Comparison of ENCODE assay signal across 8 mouse cellular contexts in the genomic region with DNA sequence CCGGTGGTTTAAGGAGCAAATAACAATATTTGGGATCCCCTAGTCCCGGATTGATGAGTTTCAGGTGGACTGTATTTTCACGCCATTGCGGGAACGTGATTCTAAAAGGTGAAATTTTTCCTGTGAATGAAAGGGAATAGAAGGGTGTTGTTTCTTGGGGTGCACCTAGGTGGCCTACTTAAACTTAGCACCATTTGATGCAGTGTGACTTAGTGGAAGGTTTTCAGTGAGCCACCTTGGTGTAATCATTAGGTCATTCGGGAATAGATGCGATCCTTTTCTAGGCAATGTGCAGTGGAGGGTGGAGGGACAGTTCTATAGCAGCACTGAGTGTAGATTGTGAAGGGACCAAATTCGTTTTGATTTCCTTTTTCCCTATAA. TPM values are rescaled to one million over a fixed set of nuclear protein-coding genes. Genes with fewer than 3 reads are reported as not detected.
DNase-seq lines count a peak whose midpoint lies in the region; ATAC-seq and TF ChIP-seq lines count a peak whose summit lies in the region.

No protein-coding gene starts in this region.

- peak overlapping the region; percentile 92 for H3K4me2 ChIP-seq in kidney, embryonic 15.5 days
- peak overlapping the region; percentile 90 for H3K4me2 ChIP-seq in intestine, embryonic 14.5 days (ENCODE audit: low read length)
- peak overlapping the region; percentile 78 for H3K4me2 ChIP-seq in myocyte (ENCODE audit: low read depth)

- peak overlapping the region; percentile 90 for H3K9ac ChIP-seq in kidney, embryonic 15.5 days
- peak overlapping the region; percentile 75 for H3K9ac ChIP-seq in intestine, embryonic 14.5 days (ENCODE audit: low read length)

- no peak for TF ChIP-seq CTCF in cortical plate, adult 2 months (IDR thresholded peaks at IDR 0.05; ENCODE audit: extremely low read depth, insufficient read depth, low read length)

- H3K79me2 ChIP-seq in myocyte (ENCODE audit: control insufficient read depth, insufficient read depth): no peaks in the 10 kb centered on the region

- H3K4me3 ChIP-seq in kidney, embryonic 15.5 days (replicated peaks): peak overlapping the region; percentile 96
- H3K4me3 ChIP-seq in cortical plate, adult 2 months (ENCODE audit: insufficient read depth, low read length): peak overlapping the region; percentile 98
- peak overlapping the region; percentile 75 for H3K4me3 ChIP-seq in intestine, embryonic 14.5 days (ENCODE audit: low read depth, low read length)
- H3K4me3 ChIP-seq in myocyte: peak overlapping the region; percentile 38

- 3% methylated on average over 8 of the region's 8 CpGs for WGBS in kidney, embryonic 15.5 days
- 8% methylated on average over 8 of the region's 8 CpGs for WGBS in intestine, embryonic 14.5 days

- peaks cover 18% of the 10 kb centered on the region for H3K4me1 ChIP-seq in kidney, embryonic 15.5 days
- peaks cover 1% of the 10 kb centered on the region; the same call in 1 of the 2 replicates for H3K4me1 ChIP-seq in cortical plate, adult 2 months (ENCODE audit: control insufficient read depth, insufficient read depth, low read length)
- H3K4me1 ChIP-seq in intestine, embryonic 14.5 days (replicated peaks; ENCODE audit: control insufficient read depth, insufficient read depth, low read length): 0 out of 2 replicates have a peak, but pooled peaks cover 9% of the 10 kb centered on the region

- H3K9me3 ChIP-seq in kidney, embryonic 15.5 days (replicated peaks): no peaks in the 10 kb centered on the region
- no peaks in the 10 kb centered on the region for H3K9me3 ChIP-seq in intestine, embryonic 14.5 days (ENCODE audit: control insufficient read depth, low read length)

- intact Hi-C loops in left cerebral cortex, postnatal 10 days (cut with DNase I): no loop called here

- ATAC-seq in kidney, embryonic 15.5 days (replicated peaks; ENCODE audit: low FRiP score): no peak
- no peak; the same call in 1 of the 2 replicates for ATAC-seq in intestine, embryonic 14.5 days (replicated peaks; ENCODE audit: low FRiP score, low TSS enrichment, low read depth)

- peak overlapping the region; percentile 42 for H3ac ChIP-seq in myocyte (ENCODE audit: control insufficient read depth, insufficient read length)

- H3K36me3 ChIP-seq in kidney, embryonic 15.5 days: no peaks in the 10 kb centered on the region
- H3K36me3 ChIP-seq in intestine, embryonic 14.5 days (ENCODE audit: control insufficient read depth, insufficient read depth, low read length): no peaks in the 10 kb centered on the region
- no peaks in the 10 kb centered on the region for H3K36me3 ChIP-seq in myocyte (ENCODE audit: control insufficient read depth, insufficient read depth)

- H3K27me3 ChIP-seq in kidney, embryonic 15.5 days: no peaks in the 10 kb centered on the region
- 0 out of 2 replicates have a peak, but pooled peaks cover 2% of the 10 kb centered on the region for H3K27me3 ChIP-seq in intestine, embryonic 14.5 days (replicated peaks; ENCODE audit: control insufficient read depth, insufficient read depth, low read length)
- no peaks in the 10 kb centered on the region for H3K27me3 ChIP-seq in myocyte (ENCODE audit: control insufficient read depth, insufficient read depth, insufficient read length)

- H3K27ac ChIP-seq in kidney, embryonic 15.5 days: peak overlapping the region; percentile 92
- H3K27ac ChIP-seq in cortical plate, adult 2 months (ENCODE audit: insufficient read depth, low read length): 0 out of 2 replicates have a peak overlapping the region, but pooled peaks have one; percentile 94
- H3K27ac ChIP-seq in intestine, embryonic 14.5 days (ENCODE audit: low read depth): no peak overlapping the region

- no peak for TF ChIP-seq POLR2A in cortical plate, adult 2 months (IDR thresholded peaks at IDR 0.05; ENCODE audit: extremely low read depth, insufficient read depth, low read length)
- no peak for TF ChIP-seq POLR2A in myocyte (IDR thresholded peaks at IDR 0.05; ENCODE audit: insufficient read length, low read depth)

- DNase-seq in kidney, postnatal 25 days: no peak
- DNase-seq in intestine, embryonic 14.5 days (ENCODE audit: low spot score): no peak
- no peak for DNase-seq in left cerebral cortex, postnatal 10 days (ENCODE audit: extremely low spot score in 1 of 2, low spot score in 2 of 2)
- no peak for DNase-seq in right cerebral cortex, adult 18-20 months
- DNase-seq in B cell, adult 2 months: no peak

TF ChIP-seq in myocyte, 11 proteins besides CTCF, POLR2A, EP300 and RAD21:
- TF ChIP-seq TCF12 (IDR thresholded peaks at IDR 0.05; ENCODE audit: insufficient read depth, poor library complexity, severe bottlenecking) (no peak), MAX (IDR thresholded peaks at IDR 0.05; ENCODE audit: low read depth) (no peak), USF1 (IDR thresholded peaks at IDR 0.05; ENCODE audit: low read depth) (no peak), POLR2AphosphoS2 (IDR thresholded peaks at IDR 0.05; ENCODE audit: insufficient read length, low read depth) (no peak), TCF3 (IDR thresholded peaks at IDR 0.05; ENCODE audit: insufficient read length, low read depth) (no peak), MYOD1 (IDR thresholded peaks at IDR 0.05; ENCODE audit: control insufficient read depth in 1 of 3, insufficient read length in 2 of 3, low read depth in 2 of 3) (no peak), CEBPB (IDR thresholded peaks at IDR 0.05; ENCODE audit: insufficient read depth, poor library complexity, severe bottlenecking) (no peak), REST (IDR thresholded peaks at IDR 0.05; ENCODE audit: insufficient read depth, insufficient read length) (no peak), SRF (IDR thresholded peaks at IDR 0.05; ENCODE audit: control insufficient read depth, insufficient read length, low read depth) (no peak), MYOG (IDR thresholded peaks at IDR 0.05; ENCODE audit: control insufficient read depth in 1 of 3, insufficient read depth in 1 of 3, insufficient read length in 2 of 3, low read depth in 2 of 3) (no peak), E2F4 (IDR thresholded peaks at IDR 0.05; ENCODE audit: insufficient read depth) (no peak)

RNA-seq across cellular contexts. Expression of gene Ralgps2, which starts 0.7 kb away (rescaled TPM):
- 66.0 and 67.9 TPM in 2 replicates for polyA plus RNA-seq in kidney, embryonic 15.5 days (2015; fragmentation: Nextera tagmentation; extraction: Ambion mirVana)
- polyA plus RNA-seq in cortical plate, adult 2 months (2012; rRNA removed): 17.9 and 18.9 TPM in 2 replicates
- polyA plus RNA-seq in intestine, embryonic 14.5 days (2014; fragmentation: Nextera tagmentation; extraction: Ambion mirVana): 36.4 and 40.0 TPM in 2 replicates
- 7.8 TPM for polyA plus RNA-seq in myocyte (2012; fragmentation: generic; extraction: Trizol)
- total RNA-seq in left cerebral cortex, postnatal 10 days (2021): 10 to 100 TPM; 55.7 to 58.3 TPM

Comparison
In these comparisons a context has a peak if more than half of its experiments do, and no peak if none do; other contexts are left out.
1. H3K4me3 ChIP-seq: peak in every context shown above with its lines; median percentile 98 in cortical plate, adult 2 months; 96 in kidney, embryonic 15.5 days; 75 in intestine, embryonic 14.5 days; 38 in myocyte.